Mouse (Mus musculus): Measurements from ENCODE around the gene Fam83f.

GRCm38 (mm10) chr15:80720249-80720648 is 48.6 kb downstream of the Fam83f start:
- TF ChIP-seq POLR2A (IDR thresholded peaks at IDR 0.05; ENCODE audit: control insufficient read depth, extremely low read depth, insufficient read depth, low read length, poor library complexity) (no peak), CTCF (IDR thresholded peaks at IDR 0.05; ENCODE audit: borderline replicate concordance, control insufficient read depth, extremely low read depth, insufficient read depth, low read length, poor library complexity) (no peak)
